Mouse (Mus musculus) urinary bladder, postnatal 4 days (tissue): ENCODE measurements around the gene Snph.
A peak's percentile ranks its signal among the peaks of the same experiment; 100 is the strongest.

Source experiments
- DNase-seq, 2 experiments: peaks; one replicate each; pipeline ENCODE4 v3.0.0; 2021 to 2022; ENCODE audit warnings: low spot score in 2 of 2

Gene Snph

GRCm38 (mm10) chr2:151543063-151543895 is 89.1 kb downstream of the Snph start:
- no peak for DNase-seq

- DNase-seq, result peak; percentile 97 to 98
These were observed 89.9 kb downstream of the Snph start, which contains the start of gene Fkbp1a for GRCm38 (mm10) chr2:151542323-151543062. Gene Fkbp1a (plus strand): TSS chr2:151542483.
